Mouse (Mus musculus) C2C12 (cell line): ENCODE data around the gene Cflar. TPM values are rescaled to one million over a fixed set of nuclear protein-coding genes. Genes with fewer than 3 reads are reported as not detected.
"Not testable (repeated sequence)": the region's sequence is repeated elsewhere in the genome, so short reads cannot be mapped to it uniquely, and the experiment has no call there.

Experiments
- H3K27me3 ChIP-seq: one replicate; pipeline ENCODE4 v1.6.1; 2011; ENCODE audit not compliant: control insufficient read depth, insufficient read depth, insufficient read length
- H3K36me3 ChIP-seq: one replicate; pipeline ENCODE4 v1.6.1; 2011; ENCODE audit not compliant: control insufficient read depth, insufficient read depth
- H3K4me3 ChIP-seq: one replicate; pipeline ENCODE4 v1.5.1; 2011; ENCODE audit warnings: mild to moderate bottlenecking, control low read depth; ENCODE audit not compliant: poor library complexity, insufficient read depth, severe bottlenecking
- H3K79me2 ChIP-seq: one replicate; pipeline ENCODE4 v1.6.1; 2011; ENCODE audit not compliant: control insufficient read depth, insufficient read depth
- H3K79me3 ChIP-seq: one replicate; pipeline ENCODE4 v1.6.1; 2011; ENCODE audit warnings: low read depth, control low read depth
- H3ac ChIP-seq: one replicate; pipeline ENCODE3; 2011; ENCODE audit warnings: low read depth; ENCODE audit not compliant: control insufficient read depth, insufficient read length
- CEBPB ChIP-seq: IDR thresholded peaks from one replicate; pipeline ENCODE4 v1.6.1; 2011; ENCODE audit warnings: low read depth, mild to moderate bottlenecking, control low read depth, moderate library complexity
- CTCF ChIP-seq: IDR thresholded peaks from one replicate; pipeline ENCODE4 v1.5.1; 2011; ENCODE audit not compliant: control insufficient read depth, insufficient read depth, insufficient read length
- FOSL1 ChIP-seq: IDR thresholded peaks from one replicate; pipeline ENCODE4 v1.8.0; 2011; ENCODE audit warnings: mild to moderate bottlenecking, low read length; ENCODE audit not compliant: poor library complexity, insufficient read depth, severe bottlenecking
- MAX ChIP-seq: IDR thresholded peaks from one replicate; pipeline ENCODE4 v1.6.1; 2011; ENCODE audit warnings: mild to moderate bottlenecking, control low read depth
- MYOD1 ChIP-seq: IDR thresholded peaks from one replicate; pipeline ENCODE4 v1.6.1; 2011; ENCODE audit warnings: low read depth; ENCODE audit not compliant: control insufficient read depth, insufficient read length
- MYOG ChIP-seq: IDR thresholded peaks from one replicate; pipeline ENCODE4 v1.6.1; 2011; ENCODE audit not compliant: control insufficient read depth, insufficient read length; ENCODE audit errors: extremely low read depth
- USF1 ChIP-seq: IDR thresholded peaks from one replicate; pipeline ENCODE4 v1.6.1; 2011; ENCODE audit warnings: low read depth, mild to moderate bottlenecking, control low read depth, moderate library complexity
- polyA plus RNA-seq: library from polyadenylated mRNA; unstranded; fragments of >200 nt; fragmentation: generic; extraction: Trizol; gene quantifications from one replicate; pipeline ENCODE4 v1.2.1, GENCODE M21; 2012; ENCODE audit warnings: missing spikeins

Cflar gene
- polyA plus RNA-seq, 1 experiment, result 23.6 TPM

DNA sequence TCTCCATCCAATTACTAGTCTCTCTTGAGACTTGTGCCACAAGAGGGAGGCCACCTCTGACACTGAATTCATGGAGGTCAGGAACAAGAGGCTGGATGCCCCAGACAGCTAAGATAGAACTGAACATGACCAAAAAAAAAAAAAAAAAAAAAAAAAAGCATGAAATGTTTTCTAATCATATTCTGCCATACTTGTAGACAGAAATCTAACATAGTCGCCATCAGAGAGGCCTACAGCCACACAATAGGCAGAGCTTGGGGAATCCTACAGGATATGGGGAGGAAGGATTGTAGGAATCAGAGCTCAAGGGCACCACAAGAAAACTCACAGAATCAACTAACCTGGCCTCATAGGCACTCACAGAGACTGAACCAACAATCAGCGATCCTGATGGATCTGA, 83.4 kb downstream of the Cflar start:
- no peaks in the 10 kb centered on the region for H3K27me3 ChIP-seq
- H3K79me2 ChIP-seq, result peaks cover 42% of the 10 kb centered on the region
- H3K79me3 ChIP-seq, result peaks cover 28% of the 10 kb centered on the region

GRCm38 (mm10) chr1:58795291-58796058, 84.2 kb downstream of the Cflar start, which contains the start of gene Casp8:
TSS of gene Casp8 (plus strand) at chr1:58795374.
- H3K27me3 ChIP-seq, result no peaks in the 10 kb centered on the region
- peak within 1 kb of the TSS; percentile 100 for H3ac ChIP-seq
- peaks cover 49% of the 10 kb centered on the region for H3K79me2 ChIP-seq
- TF ChIP-seq MAX (peak; percentile 14), MYOG (no peak)
- H3K4me3 ChIP-seq, result peak within 1 kb of the TSS; percentile 72
- H3K36me3 ChIP-seq, result peaks cover 15% of the 10 kb centered on the region
- peaks cover 28% of the 10 kb centered on the region for H3K79me3 ChIP-seq

More for the DNA sequence above, 83.4 kb downstream of the Cflar start:
- TF ChIP-seq MYOG (no peak), CTCF (no peak), FOSL1 (no peak), CEBPB (no peak), USF1 (no peak), MYOD1 (no peak), MAX (no peak)
- Histone ChIP-seq H3ac (peak overlapping the region; percentile 100), H3K36me3 (peaks cover 15% of the 10 kb centered on the region), H3K4me3 (no peak overlapping the region)

DNA sequence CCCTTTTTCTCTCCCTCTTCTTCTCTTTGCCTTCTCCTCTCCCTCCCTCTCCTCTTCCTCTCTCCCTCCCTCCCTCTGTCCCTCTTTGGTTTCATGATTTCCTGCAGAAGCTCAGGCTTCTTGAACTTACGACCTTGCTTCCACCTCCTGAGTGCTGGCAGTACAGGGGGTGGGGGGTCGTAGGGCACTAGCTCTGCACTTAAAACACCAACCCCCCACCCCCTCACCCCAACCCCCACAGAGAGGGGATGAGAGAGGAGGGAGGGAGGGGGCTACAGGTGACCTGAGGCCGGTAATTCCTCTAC, 84.7 kb downstream of the Cflar start:
- H3ac ChIP-seq, result peak overlapping the region; percentile 100
- no peaks in the 10 kb centered on the region for H3K27me3 ChIP-seq
- peaks cover 54% of the 10 kb centered on the region for H3K79me2 ChIP-seq
- H3K79me3 ChIP-seq, result peaks cover 28% of the 10 kb centered on the region
- H3K4me3 ChIP-seq, result peak overlapping the region; percentile 72
- no peak for TF ChIP-seq MYOG
- H3K36me3 ChIP-seq, result peaks cover 15% of the 10 kb centered on the region

DNA sequence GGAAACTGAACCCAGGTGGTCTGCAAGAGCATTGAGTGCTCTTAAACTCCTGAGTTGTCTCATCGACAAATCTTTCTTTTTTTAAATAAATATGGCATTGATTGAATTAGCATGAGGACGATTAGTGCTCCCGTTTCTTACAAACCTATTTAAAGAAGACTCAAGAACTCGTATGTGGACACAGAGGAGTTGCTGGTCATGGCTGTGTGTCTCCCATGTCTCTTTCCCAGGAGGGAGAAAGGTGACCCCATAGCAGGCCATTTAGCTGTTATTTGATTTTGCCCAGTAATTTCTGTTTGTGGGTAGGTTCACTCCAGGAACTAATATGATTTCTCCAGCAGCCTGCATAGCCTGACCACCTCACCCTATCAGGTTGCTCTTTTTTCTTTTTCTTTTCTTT, 85.5 kb downstream of the Cflar start:
- peaks cover 28% of the 10 kb centered on the region for H3K79me3 ChIP-seq
- no peaks in the 10 kb centered on the region for H3K27me3 ChIP-seq
- H3K79me2 ChIP-seq, result peaks cover 57% of the 10 kb centered on the region
- no peak overlapping the region for H3K4me3 ChIP-seq
- peaks cover 15% of the 10 kb centered on the region for H3K36me3 ChIP-seq
- TF ChIP-seq CTCF (no peak), USF1 (no peak), FOSL1 (no peak), MYOD1 (no peak), CEBPB (no peak), MYOG (no peak), MAX (no peak)
- no peak overlapping the region for H3ac ChIP-seq

GRCm38 (mm10) chr1:58797370-58797769, 86.1 kb downstream of the Cflar start:
- Histone ChIP-seq H3K79me3 (peaks cover 28% of the 10 kb centered on the region), H3K4me3 (no peak overlapping the region), H3K79me2 (peaks cover 62% of the 10 kb centered on the region), H3K36me3 (peaks cover 15% of the 10 kb centered on the region), H3ac (no peak overlapping the region), H3K27me3 (no peaks in the 10 kb centered on the region)
- TF ChIP-seq CTCF, result no peak

- TF ChIP-seq CEBPB (no peak), MYOG (no peak)
- peaks cover 34% of the 10 kb centered on the region for H3K79me3 ChIP-seq
- no peaks in the 10 kb centered on the region for H3K27me3 ChIP-seq
- H3ac ChIP-seq, result no peak overlapping the region
- H3K79me2 ChIP-seq, result peaks cover 77% of the 10 kb centered on the region
- no peak overlapping the region for H3K4me3 ChIP-seq
- H3K36me3 ChIP-seq, result peaks cover 15% of the 10 kb centered on the region
Measured at GRCm38 (mm10) chr1:58798911-58799310, 87.6 kb downstream of the Cflar start.

- H3K79me2 ChIP-seq, result peaks cover 87% of the 10 kb centered on the region
- H3K36me3 ChIP-seq, result peaks cover 15% of the 10 kb centered on the region
- peaks cover 37% of the 10 kb centered on the region for H3K79me3 ChIP-seq
- H3K4me3 ChIP-seq, H3K27me3 ChIP-seq, H3ac ChIP-seq: not testable (repeated sequence)
Measured at GRCm38 (mm10) chr1:58800644-58801043, 89.3 kb downstream of the Cflar start.
